Mouse (Mus musculus): ENCODE measurements around the gene Arid3a. TPM values are rescaled to one million over a fixed set of nuclear protein-coding genes. Genes with fewer than 3 reads are reported as not detected.

The Arid3a gene
- total and polyA plus RNA-seq, 3 experiments: 1.3 to 1.7 (median 1.5) TPM

DNA sequence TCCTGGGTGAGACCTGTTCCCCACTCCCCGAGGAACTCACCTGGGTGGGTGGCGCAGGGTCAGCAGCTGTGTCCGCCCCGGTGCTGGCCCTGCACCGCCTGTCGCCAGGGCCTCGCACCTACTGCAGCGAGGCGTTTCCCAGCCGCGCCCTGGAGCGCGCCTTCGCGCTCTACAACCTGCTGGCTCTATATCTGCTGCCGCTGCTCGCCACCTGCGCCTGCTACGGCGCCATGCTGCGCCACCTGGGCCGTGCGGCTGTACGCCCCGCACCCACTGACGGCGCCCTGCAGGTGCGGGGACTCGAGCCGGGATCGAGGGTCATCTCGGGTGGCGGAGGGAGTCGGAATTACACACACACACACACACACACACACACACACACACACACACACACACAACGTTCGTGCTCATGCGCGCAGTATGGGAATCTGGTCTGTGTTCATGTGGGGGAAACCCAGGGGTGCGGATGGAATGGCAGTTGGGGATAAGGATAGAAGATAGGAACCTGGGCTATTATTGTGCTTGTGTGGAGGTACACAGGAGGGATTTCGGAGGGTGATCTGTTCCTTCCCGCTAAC, 5.8 kb upstream of the Arid3a start, which contains the start of gene R3hdm4:
Gene R3hdm4 (minus strand): TSS at position 251 of the 578 bp plus-strand sequence.
- intact Hi-C loops (cut with DNase I): no loop called here
- no peak for TF ChIP-seq POLR2A (IDR thresholded peaks at IDR 0.05; ENCODE audit: insufficient read depth, low read depth, low read length)
- no peak for TF ChIP-seq EP300 (IDR thresholded peaks at IDR 0.05; ENCODE audit: insufficient read depth, low read depth, low read length)
- no peak for TF ChIP-seq CTCF (IDR thresholded peaks at IDR 0.05)

DNA sequence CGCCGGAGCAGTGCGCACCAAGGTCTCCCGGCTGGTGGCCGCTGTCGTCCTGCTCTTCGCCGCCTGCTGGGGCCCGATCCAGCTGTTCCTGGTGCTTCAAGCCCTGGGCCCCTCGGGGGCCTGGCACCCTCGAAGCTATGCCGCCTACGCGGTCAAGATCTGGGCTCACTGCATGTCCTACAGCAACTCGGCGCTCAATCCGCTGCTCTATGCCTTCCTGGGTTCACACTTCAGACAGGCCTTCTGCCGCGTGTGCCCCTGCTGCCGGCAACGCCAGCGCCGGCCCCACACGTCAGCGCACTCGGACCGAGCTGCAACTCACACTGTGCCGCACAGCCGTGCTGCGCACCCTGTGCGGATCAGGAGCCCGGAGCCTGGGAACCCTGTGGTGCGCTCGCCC, 5.3 kb upstream of the Arid3a start:
- Histone ChIP-seq H3K4me3 (no peak overlapping the region), H3K27ac (no peak overlapping the region), H3K36me3 (ENCODE audit: control insufficient read depth, insufficient read depth, low read length) (no peaks in the 10 kb centered on the region), H3K9ac (ENCODE audit: low read depth, low read length) (no peak overlapping the region), H3K4me1 (ENCODE audit: control insufficient read depth, insufficient read depth, low read length) (peaks cover 3% of the 10 kb centered on the region), H3K79me2 (replicated peaks; ENCODE audit: control insufficient read depth, insufficient read depth, low read length) (no peaks in the 10 kb centered on the region), H3K27me3 (ENCODE audit: control insufficient read depth, insufficient read depth, low read length) (peaks cover 17% of the 10 kb centered on the region)
- TF ChIP-seq POLR2A (IDR thresholded peaks at IDR 0.05; ENCODE audit: insufficient read depth, low read depth, low read length): no peak
- TF ChIP-seq CTCF (IDR thresholded peaks at IDR 0.05): no peak
- no peak for TF ChIP-seq EP300 (IDR thresholded peaks at IDR 0.05; ENCODE audit: insufficient read depth, low read depth, low read length)
- WGBS: 9% methylated on average over 34 of the region's 34 CpGs
- intact Hi-C loops (cut with DNase I): no loop called here
- DNase-seq: no peak

More for the DNA sequence above, 5.8 kb upstream of the Arid3a start, which contains the start of gene R3hdm4:
- Histone ChIP-seq H3K4me3 (no peak within 1 kb of the TSS), H3K27me3 (ENCODE audit: control insufficient read depth, insufficient read depth, low read length) (peaks cover 17% of the 10 kb centered on the region), H3K36me3 (ENCODE audit: control insufficient read depth, insufficient read depth, low read length) (no peaks in the 10 kb centered on the region), H3K79me2 (replicated peaks; ENCODE audit: control insufficient read depth, insufficient read depth, low read length) (0 out of 2 replicates have a peak, but pooled peaks cover 2% of the 10 kb centered on the region), H3K9ac (ENCODE audit: low read depth, low read length) (no peak within 1 kb of the TSS), H3K27ac (no peak within 1 kb of the TSS), H3K4me1 (ENCODE audit: control insufficient read depth, insufficient read depth, low read length) (peaks cover 3% of the 10 kb centered on the region)
- 9% methylated on average over 41 of the region's 41 CpGs for WGBS
- no peak for DNase-seq

DNA sequence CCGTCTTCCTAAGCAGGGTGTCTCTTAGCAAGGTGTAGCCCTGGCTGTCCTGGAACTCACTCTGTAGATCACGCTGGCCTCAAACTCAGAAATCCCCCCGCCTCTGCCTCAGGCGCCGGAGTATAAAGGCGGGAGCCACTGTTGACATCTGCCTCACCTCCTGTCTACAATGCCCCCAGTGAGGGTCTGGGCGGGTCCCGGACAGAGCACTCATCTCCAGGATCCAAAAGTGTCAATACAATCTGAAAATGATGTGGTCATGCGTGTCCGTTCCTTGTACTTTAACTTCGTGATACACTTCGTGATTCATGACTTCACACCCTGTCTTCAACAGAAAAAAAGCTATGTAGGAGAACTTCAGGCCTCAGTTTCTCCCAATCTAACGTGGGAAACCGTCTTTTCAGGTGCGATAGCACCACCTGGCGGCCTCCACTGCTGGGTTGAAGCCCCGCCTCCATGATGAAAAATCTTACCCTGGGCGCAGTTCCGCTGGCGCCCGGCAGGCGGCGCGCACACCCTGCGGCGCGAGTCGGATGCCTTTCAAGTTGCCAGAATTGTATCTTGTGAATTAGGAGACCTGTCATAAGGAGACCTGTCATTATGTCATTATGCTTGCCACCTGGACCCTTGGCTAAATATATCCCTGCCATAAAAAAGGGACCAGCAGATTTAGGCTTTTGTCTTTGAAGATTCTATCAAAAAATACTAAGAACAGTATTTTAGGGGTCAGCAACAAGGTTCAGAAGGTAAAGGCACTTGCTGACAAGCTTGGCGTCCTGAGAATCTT, 1.7 kb upstream of the Arid3a start:
- H3K27ac ChIP-seq: no peak overlapping the region

DNA sequence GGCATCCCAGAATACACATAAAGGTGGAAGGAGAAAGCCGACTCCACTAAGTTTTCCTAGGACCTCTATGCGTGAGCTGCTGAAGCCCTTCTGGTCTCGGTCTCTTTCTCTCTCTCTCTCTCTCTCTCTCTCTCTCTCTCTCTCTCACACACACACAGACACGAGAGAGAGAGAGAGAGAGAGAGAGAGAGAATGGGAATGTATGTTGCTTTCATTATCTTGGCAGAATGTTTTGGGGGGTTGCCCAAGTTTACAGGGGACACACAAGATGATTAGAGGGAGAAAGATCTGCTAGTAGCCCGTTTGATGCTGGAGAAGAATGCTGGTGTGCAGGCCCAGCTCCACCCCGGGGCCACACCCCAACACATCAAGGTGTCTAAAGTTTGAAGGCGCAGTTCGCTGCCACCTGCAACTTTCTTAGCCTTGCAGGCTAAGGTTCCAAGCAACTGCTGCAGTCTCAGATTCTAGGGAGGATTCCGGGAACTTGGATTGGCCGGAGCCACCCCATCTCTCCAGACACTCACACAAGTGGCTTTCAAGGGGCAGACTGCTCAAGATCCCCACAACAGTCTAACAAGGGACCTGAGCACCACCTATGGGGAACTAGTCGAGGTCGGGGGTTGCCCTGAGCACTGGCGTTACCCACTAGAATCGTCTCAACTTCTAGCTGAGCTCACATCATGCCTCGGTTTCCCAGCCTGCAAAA, 905 bp upstream of the Arid3a start:
- intact Hi-C loops (cut with DNase I): loop anchor here (1.0 to 5.0 kb wide), 7 partner anchors 32 to 216 kb away; partner anchors contain the start of genes Abca7, Cbarp and Tmem259
- peaks cover 5% of the 10 kb centered on the region for H3K27me3 ChIP-seq (ENCODE audit: control insufficient read depth, insufficient read depth, low read length)
- DNase-seq: no peak

More for the DNA sequence above, 1.7 kb upstream of the Arid3a start:
- Histone ChIP-seq H3K79me2 (replicated peaks; ENCODE audit: control insufficient read depth, insufficient read depth, low read length) (no peaks in the 10 kb centered on the region), H3K27me3 (ENCODE audit: control insufficient read depth, insufficient read depth, low read length) (peaks cover 10% of the 10 kb centered on the region), H3K36me3 (ENCODE audit: control insufficient read depth, insufficient read depth, low read length) (no peaks in the 10 kb centered on the region), H3K4me3 (no peak overlapping the region), H3K9ac (ENCODE audit: low read depth, low read length) (no peak overlapping the region), H3K4me1 (ENCODE audit: control insufficient read depth, insufficient read depth, low read length) (0 out of 2 replicates have a peak, but pooled peaks cover 1% of the 10 kb centered on the region)
- TF ChIP-seq POLR2A (IDR thresholded peaks at IDR 0.05; ENCODE audit: insufficient read depth, low read depth, low read length) (0 out of 2 replicates have a peak, but pooled peaks have one; percentile 18), EP300 (IDR thresholded peaks at IDR 0.05; ENCODE audit: insufficient read depth, low read depth, low read length) (peak; percentile 95), CTCF (IDR thresholded peaks at IDR 0.05) (no peak)
- WGBS: 13% methylated on average over 29 of the region's 29 CpGs
- intact Hi-C loops (cut with DNase I): loop anchor here (1.0 to 5.0 kb wide), 5 partner anchors 33 to 217 kb away; partner anchors contain the start of gene Cbarp
- DNase-seq: peak; percentile 91 to 96

DNA sequence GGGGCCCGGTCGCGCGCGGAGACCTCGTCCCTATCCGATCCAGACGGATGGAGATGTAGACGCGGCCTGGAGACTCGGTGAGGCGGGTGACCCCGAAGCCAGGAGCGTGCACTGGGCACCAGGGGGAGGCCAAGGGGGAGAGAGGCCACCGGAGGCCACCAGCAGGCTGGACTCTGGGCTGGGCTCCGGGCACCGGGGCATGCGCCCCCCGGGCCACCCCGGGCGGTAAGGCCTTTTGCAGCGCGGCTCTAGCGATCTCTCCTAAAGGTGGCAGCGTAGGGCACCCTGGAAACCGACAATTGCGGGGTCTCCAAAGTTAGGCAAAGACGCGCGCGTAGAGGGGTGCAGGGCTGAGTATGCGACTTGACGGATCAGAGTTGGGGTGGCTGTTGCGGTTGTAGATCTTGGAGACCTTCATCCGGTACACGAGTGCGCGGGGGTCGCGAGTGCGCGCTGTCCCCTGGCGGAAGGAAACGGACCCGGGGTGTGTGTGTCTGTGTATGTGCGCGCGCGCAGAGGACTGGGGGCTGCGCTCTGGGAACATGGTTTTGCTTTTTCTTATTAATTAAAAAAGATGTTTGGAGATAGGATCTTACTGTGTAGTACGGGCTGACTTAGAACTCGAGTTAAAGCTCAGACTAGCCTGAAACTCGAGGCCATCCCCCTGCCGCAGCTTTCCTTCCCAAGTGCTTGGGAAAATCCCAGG, 634 bp downstream of the Arid3a start:
- peak; percentile 50 for TF ChIP-seq CTCF (IDR thresholded peaks at IDR 0.05)
- TF ChIP-seq EP300 (IDR thresholded peaks at IDR 0.05; ENCODE audit: insufficient read depth, low read depth, low read length): no peak
- no peak for TF ChIP-seq POLR2A (IDR thresholded peaks at IDR 0.05; ENCODE audit: insufficient read depth, low read depth, low read length)
- Histone ChIP-seq H3K4me3 (peak overlapping the region; percentile 66), H3K9ac (ENCODE audit: low read depth, low read length) (peak overlapping the region; percentile 77), H3K27ac (peak overlapping the region; percentile 86), H3K27me3 (ENCODE audit: control insufficient read depth, insufficient read depth, low read length) (no peaks in the 10 kb centered on the region), H3K79me2 (replicated peaks; ENCODE audit: control insufficient read depth, insufficient read depth, low read length) (no peaks in the 10 kb centered on the region), H3K4me1 (ENCODE audit: control insufficient read depth, insufficient read depth, low read length) (peaks cover 5% of the 10 kb centered on the region), H3K36me3 (ENCODE audit: control insufficient read depth, insufficient read depth, low read length) (no peaks in the 10 kb centered on the region)
- DNase-seq: peak; percentile 72 to 75
- WGBS: under 1% methylated on average over 54 of the region's 54 CpGs
- intact Hi-C loops (cut with DNase I): loop anchor here (2.0 to 5.0 kb wide), 3 partner anchors 57 to 215 kb away; partner anchors contain the start of genes Abca7, Cbarp and Tmem259

More for the DNA sequence above, 905 bp upstream of the Arid3a start:
- 11% methylated on average over 15 of the region's 15 CpGs for WGBS
- 0 out of 2 replicates have a peak, but pooled peaks cover 1% of the 10 kb centered on the region for H3K4me1 ChIP-seq (ENCODE audit: control insufficient read depth, insufficient read depth, low read length)
- no peak for TF ChIP-seq CTCF (IDR thresholded peaks at IDR 0.05)
- TF ChIP-seq POLR2A (IDR thresholded peaks at IDR 0.05; ENCODE audit: insufficient read depth, low read depth, low read length): no peak
- TF ChIP-seq EP300 (IDR thresholded peaks at IDR 0.05; ENCODE audit: insufficient read depth, low read depth, low read length): no peak
- H3K9ac ChIP-seq (ENCODE audit: low read depth, low read length): peak overlapping the region; percentile 81
- H3K36me3 ChIP-seq (ENCODE audit: control insufficient read depth, insufficient read depth, low read length): no peaks in the 10 kb centered on the region
- H3K27ac ChIP-seq: peak overlapping the region; percentile 86
- H3K79me2 ChIP-seq (replicated peaks; ENCODE audit: control insufficient read depth, insufficient read depth, low read length): no peaks in the 10 kb centered on the region
- peak overlapping the region; percentile 66 for H3K4me3 ChIP-seq
